Mouse (Mus musculus) liver, embryonic 13.5 days (tissue): ENCODE results near the gene Pde4b. TPM values are rescaled to one million over a fixed set of nuclear protein-coding genes. Genes with fewer than 3 reads are reported as not detected.

Experiments used
- ATAC-seq: fragments of 200-750 bp; cut with Nextera tagmentation; 2 replicates; pipeline ENCODE4 v1.8.0; 2017; ENCODE audit warnings: low read depth, mild to moderate bottlenecking, moderate number of reproducible peaks, moderate library complexity
- DNase-seq: peaks from one replicate; pipeline ENCODE4 v3.0.0; 2022
- H3K27ac ChIP-seq: fragments of 300-500 bp; sonication (generic); 2 replicates; pipeline ENCODE4 v1.5.1; 2015; ENCODE audit warnings: moderate library complexity, mild to moderate bottlenecking, inconsistent platforms
- H3K27me3 ChIP-seq: fragments of 300-500 bp; sonication (generic); 2 replicates; pipeline ENCODE4 v1.6.1; 2015; ENCODE audit warnings: mild to moderate bottlenecking, inconsistent platforms
- H3K36me3 ChIP-seq: fragments of 300-500 bp; sonication (generic); 2 replicates; pipeline ENCODE4 v1.6.1; 2015; ENCODE audit warnings: mild to moderate bottlenecking, inconsistent platforms
- H3K4me1 ChIP-seq: fragments of 300-500 bp; sonication (generic); replicated peaks from 2 replicates; pipeline ENCODE4 v1.6.1; 2015; ENCODE audit warnings: inconsistent platforms
- H3K4me2 ChIP-seq: fragments of 300-500 bp; sonication (generic); 2 replicates; pipeline ENCODE4 v1.6.1; 2015; ENCODE audit warnings: inconsistent platforms, mild to moderate bottlenecking, moderate library complexity
- H3K4me3 ChIP-seq: fragments of 300-500 bp; sonication (generic); replicated peaks from 2 replicates; pipeline ENCODE4 v1.5.1; 2015; ENCODE audit warnings: mild to moderate bottlenecking, inconsistent platforms
- H3K9ac ChIP-seq: fragments of 300-500 bp; sonication (generic); 2 replicates; pipeline ENCODE4 v1.6.1; 2015; ENCODE audit warnings: mild to moderate bottlenecking, inconsistent platforms
- H3K9me3 ChIP-seq: fragments of 300-500 bp; sonication (generic); replicated peaks from 2 replicates; pipeline ENCODE4 v1.6.1; 2016; ENCODE audit warnings: inconsistent platforms
- WGBS: fragments of 180-500 bp; shearing (Covaris S2); methylation state at CpG from one replicate; pipeline ENCODE4 v1.1.7; 2015; ENCODE audit not compliant: insufficient replicate concordance; 5-methylcytosine and 5-hydroxymethylcytosine counted together
- polyA plus RNA-seq: library from polyadenylated mRNA; unstranded; fragments of >200 nt; fragmentation: Nextera tagmentation; extraction: Ambion mirVana; gene quantifications from 2 replicates; pipeline ENCODE4 v1.2.1, GENCODE M21; 2015

Gene Pde4b
- polyA plus RNA-seq, 1 experiment from 2014 or later, result 2.2 TPM

DNA sequence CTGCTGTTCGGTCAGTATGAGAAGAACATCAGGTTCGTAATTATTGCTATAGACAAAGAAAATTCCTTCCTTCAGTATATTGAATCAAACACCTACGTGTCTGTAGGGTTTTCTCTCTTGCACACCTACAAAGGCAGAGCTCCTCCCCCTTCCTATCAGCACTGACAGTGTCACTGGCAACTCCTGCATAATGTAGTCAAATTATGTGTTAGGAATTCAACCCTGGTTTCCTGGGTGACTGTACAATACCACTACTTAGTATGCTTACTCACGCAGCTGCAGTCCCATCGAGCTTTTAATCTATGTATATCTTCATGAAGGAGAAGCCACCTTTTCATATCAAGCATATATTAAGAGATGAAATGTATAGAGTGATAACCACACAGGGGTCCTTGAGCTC, 99.5 kb downstream of the Pde4b start:
- Histone ChIP-seq H3K27me3 (no peaks in the 10 kb centered on the region), H3K9ac (no peak overlapping the region), H3K9me3 (no peaks in the 10 kb centered on the region), H3K4me1 (no peaks in the 10 kb centered on the region), H3K27ac (no peak overlapping the region), H3K4me3 (no peak overlapping the region), H3K4me2 (no peak overlapping the region), H3K36me3 (no peaks in the 10 kb centered on the region)
- ATAC-seq, result no peak
- WGBS, result 66% methylated on average over 5 of the region's 5 CpGs
- DNase-seq, result no peak

DNA sequence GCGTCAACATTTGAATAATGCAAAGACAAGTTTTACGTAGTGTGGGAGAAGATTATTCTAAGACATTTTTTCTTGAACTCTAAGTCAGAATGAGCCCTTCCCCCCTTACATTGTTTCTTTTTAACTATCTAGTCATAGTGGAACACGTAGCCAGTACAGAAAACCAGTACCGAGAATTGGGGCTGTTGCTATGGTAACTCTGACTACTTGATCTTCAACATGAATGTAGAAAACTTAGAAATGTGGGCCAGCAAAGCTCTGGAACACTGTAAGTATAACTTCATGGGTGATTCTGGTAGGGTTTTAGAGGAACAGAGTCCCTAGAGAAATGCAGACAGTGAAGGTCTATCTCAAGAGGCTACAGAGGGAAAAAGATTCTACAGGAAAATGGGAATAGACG, 110.4 kb downstream of the Pde4b start:
- WGBS, result 74% methylated on average over 5 of the region's 5 CpGs
- H3K36me3 ChIP-seq, result no peaks in the 10 kb centered on the region
- no peak overlapping the region for H3K27ac ChIP-seq
- DNase-seq (no peak), ATAC-seq (no peak)
- no peak overlapping the region for H3K9ac ChIP-seq
- no peaks in the 10 kb centered on the region for H3K27me3 ChIP-seq
- no peaks in the 10 kb centered on the region for H3K4me1 ChIP-seq
- H3K4me2 ChIP-seq, result no peak overlapping the region
- no peaks in the 10 kb centered on the region for H3K9me3 ChIP-seq
- H3K4me3 ChIP-seq, result no peak overlapping the region

DNA sequence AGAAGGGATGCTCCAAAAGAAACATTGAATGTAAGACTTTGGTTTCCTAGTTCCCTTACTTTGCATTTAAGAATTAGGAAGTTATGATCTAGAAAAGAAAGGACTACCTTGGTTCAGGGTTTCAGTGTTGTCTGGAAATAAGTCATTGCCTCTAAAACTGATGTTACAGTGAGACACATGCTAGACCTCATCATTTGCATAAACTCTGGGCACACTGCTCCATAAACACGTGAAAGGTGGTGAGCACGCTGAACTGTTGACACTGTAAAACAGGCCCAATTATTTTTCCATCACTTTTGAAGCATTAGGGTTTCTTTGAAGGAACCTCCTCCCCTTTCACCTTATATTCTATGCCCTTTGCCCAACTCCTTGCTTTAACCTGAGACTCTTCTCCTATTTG, 122.4 kb downstream of the Pde4b start:
- no peaks in the 10 kb centered on the region for H3K27me3 ChIP-seq
- no peak overlapping the region for H3K4me3 ChIP-seq
- no peaks in the 10 kb centered on the region for H3K36me3 ChIP-seq
- 64% methylated on average over 2 of the region's 2 CpGs for WGBS
- no peaks in the 10 kb centered on the region for H3K9me3 ChIP-seq
- ATAC-seq (no peak), DNase-seq (no peak)
- no peak overlapping the region for H3K4me2 ChIP-seq
- no peak overlapping the region for H3K9ac ChIP-seq
- H3K27ac ChIP-seq, result no peak overlapping the region
- H3K4me1 ChIP-seq, result no peaks in the 10 kb centered on the region

DNA sequence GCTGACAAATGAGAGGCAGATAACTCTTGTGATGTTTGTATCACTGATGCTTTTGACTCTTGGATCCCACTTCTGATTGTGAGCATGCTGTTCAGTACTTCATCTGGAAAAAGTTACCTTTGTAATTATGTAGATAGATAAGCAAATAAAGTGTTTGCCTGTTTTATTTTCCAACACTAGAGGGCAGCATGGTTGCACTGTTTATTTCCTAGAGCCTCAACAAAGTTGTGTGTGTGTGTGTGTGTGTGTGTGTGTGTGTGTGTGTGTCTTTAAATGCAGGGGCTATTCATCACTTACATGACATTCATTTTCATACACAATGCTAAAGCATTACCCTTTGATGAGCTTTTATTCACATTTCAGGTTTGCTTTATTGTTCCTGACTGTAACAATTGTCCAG, 139.4 kb downstream of the Pde4b start:
- H3K9me3 ChIP-seq, result no peaks in the 10 kb centered on the region
- H3K9ac ChIP-seq, result no peak overlapping the region
- DNase-seq (no peak), ATAC-seq (no peak)
- H3K4me2 ChIP-seq, result no peak overlapping the region
- H3K36me3 ChIP-seq, result no peaks in the 10 kb centered on the region
- no peak overlapping the region for H3K4me3 ChIP-seq
- H3K27ac ChIP-seq, result no peak overlapping the region
- no peaks in the 10 kb centered on the region for H3K27me3 ChIP-seq
- no peaks in the 10 kb centered on the region for H3K4me1 ChIP-seq

DNA sequence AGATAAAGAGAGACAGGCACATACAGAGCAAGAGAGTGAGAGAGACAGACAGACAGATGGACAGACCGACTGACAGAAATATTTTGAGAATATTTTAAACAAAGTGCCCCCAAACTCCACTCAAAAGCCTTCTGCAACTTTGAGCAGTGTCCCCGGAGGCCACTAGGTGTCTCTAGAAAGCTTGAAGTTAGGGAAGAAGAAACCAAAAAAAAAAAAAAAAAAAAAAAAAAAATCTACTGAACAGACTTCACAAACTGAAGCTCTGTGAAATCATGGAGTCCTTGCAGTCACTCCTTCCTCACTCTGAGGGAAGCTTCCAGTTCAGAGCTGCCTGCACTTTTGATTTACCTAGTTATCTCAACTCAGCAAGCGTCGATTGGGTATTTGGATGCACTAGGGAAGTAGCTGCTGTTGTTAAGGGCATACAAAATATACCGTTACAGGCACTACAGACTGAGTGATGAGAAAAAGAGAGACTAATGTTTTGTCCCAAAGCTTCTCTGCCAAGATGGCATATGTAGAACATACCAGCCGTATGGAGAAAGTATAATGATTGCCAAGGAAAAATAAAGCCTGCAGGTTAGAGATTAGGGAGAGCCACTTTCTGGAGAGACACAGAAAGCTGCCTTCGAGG, 141.7 kb downstream of the Pde4b start:
- Histone ChIP-seq H3K4me1 (no peaks in the 10 kb centered on the region), H3K9me3 (no peaks in the 10 kb centered on the region), H3K4me3 (no peak overlapping the region), H3K9ac (no peak overlapping the region), H3K4me2 (no peak overlapping the region), H3K27me3 (no peaks in the 10 kb centered on the region), H3K36me3 (no peaks in the 10 kb centered on the region), H3K27ac (no peak overlapping the region)
- WGBS, result 47% methylated on average over 7 of the region's 7 CpGs
- no peak for ATAC-seq
- no peak for DNase-seq

DNA sequence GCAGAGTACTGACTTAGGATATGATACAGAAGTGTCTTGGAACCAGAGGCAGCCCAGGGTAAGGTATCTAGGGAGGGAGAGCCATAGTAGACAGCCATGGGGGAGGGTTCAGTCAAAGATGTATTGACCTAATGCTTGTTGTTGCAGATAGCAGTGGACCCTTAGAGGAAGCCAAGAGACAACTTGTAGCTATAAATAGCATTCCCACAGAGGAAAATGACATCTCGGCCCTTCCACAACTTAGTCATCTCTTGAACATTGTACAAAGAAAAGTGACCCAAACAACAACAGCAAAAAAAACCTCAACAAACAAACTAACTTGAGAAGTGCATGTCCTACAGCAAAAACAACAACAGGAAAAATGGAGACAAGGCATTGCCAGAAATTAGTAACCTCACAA, 143.6 kb downstream of the Pde4b start:
- no peaks in the 10 kb centered on the region for H3K36me3 ChIP-seq
- no peak overlapping the region for H3K9ac ChIP-seq
- no peak overlapping the region for H3K4me2 ChIP-seq
- H3K27ac ChIP-seq, result no peak overlapping the region
- ATAC-seq (no peak), DNase-seq (no peak)
- H3K4me3 ChIP-seq, result no peak overlapping the region
- 14% methylated on average over 1 of the region's 1 CpGs for WGBS
- H3K9me3 ChIP-seq, result no peaks in the 10 kb centered on the region
- no peaks in the 10 kb centered on the region for H3K4me1 ChIP-seq
- H3K27me3 ChIP-seq, result no peaks in the 10 kb centered on the region

DNA sequence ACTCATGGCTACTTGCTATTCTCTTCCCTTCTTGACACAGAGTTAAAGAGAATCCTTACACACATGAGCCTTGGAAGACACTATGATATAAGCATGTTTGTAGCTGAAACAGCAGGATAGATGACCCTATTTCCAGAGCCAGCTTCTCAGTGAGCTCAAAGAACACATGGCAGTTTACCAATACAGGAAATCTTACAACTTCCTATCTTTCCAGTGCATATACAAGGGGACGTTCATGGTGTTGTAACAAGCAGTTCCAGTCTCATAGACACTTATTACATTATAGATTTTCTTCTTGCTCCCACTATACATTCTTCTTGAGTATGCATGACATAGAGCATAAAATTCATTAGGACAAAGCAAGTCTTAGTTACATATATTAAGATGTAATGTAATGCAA, 146.3 kb downstream of the Pde4b start:
- H3K27me3 ChIP-seq, result no peaks in the 10 kb centered on the region
- H3K9me3 ChIP-seq, result no peaks in the 10 kb centered on the region
- H3K9ac ChIP-seq, result no peak overlapping the region
- H3K27ac ChIP-seq, result no peak overlapping the region
- no peak overlapping the region for H3K4me3 ChIP-seq
- DNase-seq (no peak), ATAC-seq (no peak)
- no peaks in the 10 kb centered on the region for H3K36me3 ChIP-seq
- H3K4me2 ChIP-seq, result no peak overlapping the region
- 14% methylated on average over 1 of the region's 1 CpGs for WGBS
- H3K4me1 ChIP-seq, result no peaks in the 10 kb centered on the region

DNA sequence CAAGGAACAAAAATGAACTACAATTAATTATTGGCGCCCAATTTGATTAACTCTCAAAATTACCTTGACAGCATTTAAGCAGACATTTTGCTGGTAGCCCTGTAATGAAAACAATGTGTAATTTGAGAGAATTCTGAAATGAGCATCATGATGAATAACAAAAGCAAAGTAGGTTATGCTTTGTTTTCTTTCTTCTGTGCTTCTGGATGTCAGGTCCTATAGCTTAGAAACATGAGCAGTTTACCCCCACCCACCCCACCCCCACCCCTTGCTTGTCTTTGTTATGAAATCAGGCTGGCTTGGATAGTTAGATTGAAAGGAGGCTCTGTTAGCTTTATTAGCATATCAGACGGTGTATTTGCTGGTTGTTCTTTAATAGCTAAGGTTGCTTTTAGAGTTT, 147.8 kb downstream of the Pde4b start:
- Histone ChIP-seq H3K27me3 (no peaks in the 10 kb centered on the region), H3K4me2 (no peak overlapping the region), H3K36me3 (no peaks in the 10 kb centered on the region), H3K4me1 (no peaks in the 10 kb centered on the region), H3K4me3 (no peak overlapping the region), H3K27ac (no peak overlapping the region), H3K9me3 (no peaks in the 10 kb centered on the region), H3K9ac (no peak overlapping the region)
- DNase-seq, result no peak
- WGBS, result 38% methylated on average over 2 of the region's 2 CpGs
- ATAC-seq, result no peak

DNA sequence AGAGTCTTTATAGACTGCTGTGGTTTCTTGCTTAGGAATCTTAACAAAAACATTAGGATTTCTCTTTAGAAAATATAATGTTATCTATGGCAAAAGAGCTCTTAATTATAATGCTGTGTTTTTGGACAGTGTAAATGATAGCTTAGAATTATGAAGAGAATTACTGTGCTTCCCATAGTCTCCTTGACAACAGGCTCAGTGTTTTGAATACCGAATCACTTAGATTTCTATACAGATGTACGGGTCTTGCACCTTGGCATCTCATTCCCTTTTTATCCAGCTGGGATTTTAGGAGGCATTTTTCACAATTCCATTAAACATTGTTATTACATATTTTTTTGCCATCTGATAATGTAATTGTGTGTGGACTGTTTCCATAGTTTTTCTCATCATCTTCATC, 151.8 kb downstream of the Pde4b start:
- DNase-seq (no peak), ATAC-seq (no peak)
- Histone ChIP-seq H3K9ac (no peak overlapping the region), H3K36me3 (no peaks in the 10 kb centered on the region), H3K27ac (no peak overlapping the region), H3K4me2 (no peak overlapping the region), H3K27me3 (no peaks in the 10 kb centered on the region), H3K4me1 (no peaks in the 10 kb centered on the region), H3K4me3 (no peak overlapping the region), H3K9me3 (no peaks in the 10 kb centered on the region)
- WGBS, result 73% methylated on average over 2 of the region's 2 CpGs

DNA sequence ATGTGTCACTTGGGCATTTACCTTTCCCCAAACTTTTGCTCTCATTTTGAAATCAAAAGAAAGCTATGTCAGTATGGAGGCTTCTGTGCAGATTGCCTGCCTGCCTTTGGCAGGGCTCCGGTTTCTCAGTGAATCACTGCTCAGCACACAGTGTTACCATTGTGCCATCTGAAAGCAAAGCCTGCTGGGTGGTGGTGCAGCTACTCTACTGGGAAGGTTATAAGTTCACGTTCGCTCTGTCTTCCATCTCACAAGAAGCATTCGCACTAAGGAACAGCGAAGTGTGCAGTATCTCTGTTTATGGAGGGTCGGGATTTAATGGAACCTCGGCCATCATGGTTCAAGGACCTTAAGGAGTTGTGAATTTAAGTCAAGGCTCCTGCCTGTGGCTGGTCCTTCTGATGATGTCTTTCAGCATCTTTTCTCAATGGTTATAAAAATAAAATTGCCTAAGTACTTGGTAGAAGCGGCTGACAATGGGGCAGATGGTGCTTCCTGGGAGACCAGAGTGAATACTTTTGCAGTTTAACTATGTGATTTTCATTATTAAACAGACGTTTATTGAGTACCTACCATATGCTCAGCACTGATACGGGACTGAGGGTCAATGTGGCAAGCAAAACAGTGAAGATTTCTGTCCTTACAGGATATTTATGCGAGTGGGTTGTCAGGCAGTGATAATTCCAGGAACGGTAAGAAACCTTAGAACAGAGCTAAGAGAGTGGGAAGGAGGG, 152.5 kb downstream of the Pde4b start:
- H3K9me3 ChIP-seq, result no peaks in the 10 kb centered on the region
- no peaks in the 10 kb centered on the region for H3K4me1 ChIP-seq
- H3K4me3 ChIP-seq, result no peak overlapping the region
- H3K36me3 ChIP-seq, result no peaks in the 10 kb centered on the region
- no peak for ATAC-seq
- no peak overlapping the region for H3K27ac ChIP-seq
- no peak overlapping the region for H3K9ac ChIP-seq
- DNase-seq, result no peak
- WGBS, result 68% methylated on average over 12 of the region's 12 CpGs
- no peaks in the 10 kb centered on the region for H3K27me3 ChIP-seq
- H3K4me2 ChIP-seq, result no peak overlapping the region

DNA sequence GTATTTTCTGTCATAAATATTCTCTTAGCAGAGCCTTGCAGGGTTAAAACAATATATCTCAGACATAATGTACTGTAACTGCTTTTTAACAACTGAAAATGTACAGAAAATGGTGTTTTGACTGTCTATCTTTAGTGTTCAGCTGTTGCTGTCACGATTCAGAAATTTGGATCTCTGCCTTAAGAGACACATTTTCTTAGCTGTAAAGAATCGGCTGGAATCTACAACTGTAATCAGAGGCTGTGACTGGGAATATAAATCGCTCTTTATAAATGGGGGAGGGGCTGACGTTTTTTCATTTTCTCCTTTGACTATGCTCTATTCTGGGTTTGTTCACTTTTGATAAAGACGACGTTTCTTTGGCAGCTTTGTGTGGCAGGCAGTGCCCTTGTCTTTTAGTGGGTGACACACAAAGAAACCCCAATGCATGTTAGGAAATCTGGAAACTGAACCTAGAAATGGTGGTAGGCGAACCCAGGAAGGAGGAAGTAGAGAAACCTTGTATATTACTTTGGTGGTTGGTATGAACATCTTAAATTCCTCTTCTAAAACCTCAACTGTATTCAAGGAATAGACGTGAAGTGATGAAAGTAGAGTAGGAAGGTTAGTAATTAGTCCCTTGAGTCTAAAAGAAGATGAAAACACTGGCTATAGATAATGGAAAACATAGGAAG, 153.5 kb downstream of the Pde4b start:
- Histone ChIP-seq H3K9ac (no peak overlapping the region), H3K36me3 (no peaks in the 10 kb centered on the region), H3K9me3 (no peaks in the 10 kb centered on the region), H3K27me3 (no peaks in the 10 kb centered on the region), H3K4me3 (no peak overlapping the region), H3K4me2 (no peak overlapping the region), H3K4me1 (no peaks in the 10 kb centered on the region), H3K27ac (no peak overlapping the region)
- ATAC-seq, result no peak
- 63% methylated on average over 8 of the region's 8 CpGs for WGBS
- DNase-seq, result no peak

DNA sequence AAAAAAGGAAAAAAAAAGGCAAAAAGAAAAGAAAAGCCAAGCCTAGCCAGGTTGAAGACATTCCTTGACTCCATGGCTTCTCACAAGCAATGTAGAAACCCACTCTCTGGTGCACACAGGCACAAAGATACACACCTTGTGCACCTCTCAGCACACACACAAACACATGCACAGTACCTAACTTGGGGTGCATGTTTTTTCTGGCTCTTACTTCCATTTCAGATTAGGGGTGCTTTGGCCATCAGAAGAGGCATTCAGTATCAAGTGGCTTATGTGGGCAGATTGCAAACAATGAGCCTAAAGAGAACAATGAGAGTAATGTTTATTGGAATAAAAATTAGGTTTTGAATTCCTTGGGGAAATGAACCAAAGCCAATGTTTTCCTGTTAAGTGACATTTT, 166.7 kb downstream of the Pde4b start:
- no peaks in the 10 kb centered on the region for H3K27me3 ChIP-seq
- H3K4me1 ChIP-seq, result no peaks in the 10 kb centered on the region
- no peak overlapping the region for H3K27ac ChIP-seq
- ATAC-seq, result no peak
- no peaks in the 10 kb centered on the region for H3K36me3 ChIP-seq
- H3K9me3 ChIP-seq, result no peaks in the 10 kb centered on the region
- no peak overlapping the region for H3K9ac ChIP-seq
- no peak for DNase-seq
- H3K4me3 ChIP-seq, result no peak overlapping the region
- H3K4me2 ChIP-seq, result no peak overlapping the region
